Mouse (Mus musculus): ENCODE data around the gene Pdrg1.
A peak's percentile ranks its signal among the peaks of the same experiment; 100 is the strongest.

Gene Pdrg1

DNA sequence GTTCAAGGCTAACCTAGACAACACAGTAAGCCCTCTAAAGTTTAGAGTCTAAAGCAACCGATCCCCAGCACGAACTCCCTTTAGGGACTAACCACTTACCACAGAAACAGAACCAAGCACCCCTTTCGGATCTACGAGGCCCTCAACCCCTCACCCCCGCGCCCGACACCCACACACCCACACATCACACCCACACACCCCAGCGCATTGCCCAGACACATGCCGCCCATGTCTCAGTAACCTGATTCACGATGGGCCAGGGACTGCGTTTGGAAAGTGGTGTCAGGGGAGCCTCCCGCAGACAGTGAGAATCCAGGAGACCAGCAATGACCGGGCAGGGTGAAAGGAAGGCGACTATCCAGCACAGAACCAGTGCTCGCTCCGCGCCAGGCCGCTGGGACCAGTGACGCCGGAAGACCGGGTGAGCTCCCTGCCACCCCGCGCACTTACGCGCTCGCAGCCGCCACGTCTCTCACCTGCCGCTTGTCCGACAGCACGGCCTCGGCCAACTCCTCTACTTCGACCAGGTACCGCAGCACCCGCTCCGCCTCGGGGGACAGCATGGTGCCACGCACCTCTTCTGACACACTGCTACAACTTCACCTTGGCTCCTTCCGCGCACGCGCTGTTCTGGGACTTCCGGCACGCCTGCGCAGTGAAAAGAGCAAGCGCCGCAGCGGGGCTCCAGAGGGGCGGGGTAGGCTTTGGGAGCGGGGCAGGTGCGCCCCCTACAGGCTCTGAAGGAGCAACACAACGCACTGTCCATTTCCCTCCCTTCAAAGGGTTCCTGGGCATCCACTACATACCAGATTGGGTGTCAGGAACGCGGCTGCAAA is at the start of gene Pdrg1:
Gene Pdrg1 (minus strand): TSS at position 670 of the 836 bp plus-strand sequence.
- peak; percentile 97 for DNase-seq (ENCODE audit: inconsistent ontology term)

DNA sequence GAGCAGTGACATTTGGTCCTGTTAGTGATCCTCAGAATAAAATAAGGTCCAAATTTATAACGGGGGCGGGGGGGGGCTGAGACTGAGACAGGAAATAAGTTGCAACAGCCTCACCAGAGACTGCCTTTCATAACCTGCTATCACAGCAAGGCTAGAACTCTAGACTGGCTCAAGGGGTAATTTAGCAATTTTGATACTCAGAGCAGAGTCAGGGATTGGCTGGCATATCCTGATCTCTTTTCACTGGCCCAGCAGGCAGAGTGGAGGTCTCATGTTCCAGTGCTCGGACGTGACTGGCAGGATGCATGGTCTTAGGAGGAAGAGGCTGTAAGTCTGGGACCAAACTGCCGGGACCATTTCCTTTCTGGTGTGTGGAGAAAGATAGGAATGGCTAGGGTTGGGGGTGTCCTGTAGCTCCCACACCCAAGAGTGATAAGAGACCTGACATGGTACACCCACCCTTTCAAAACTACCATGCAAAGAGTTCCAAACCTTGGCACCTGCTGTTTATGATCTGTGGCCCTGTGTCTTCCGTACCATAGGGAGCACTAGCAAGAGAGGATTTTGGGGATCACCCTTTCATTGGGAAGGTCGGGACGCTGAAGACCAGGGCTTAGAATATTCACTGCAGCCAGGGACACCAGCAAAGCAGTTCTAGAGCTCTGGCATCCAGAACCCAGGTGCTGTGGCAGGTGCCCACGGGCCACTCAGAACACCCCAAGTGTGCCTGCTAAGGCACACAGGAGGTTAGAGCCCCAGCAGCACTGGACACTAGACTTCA is 49.2 kb upstream of the Pdrg1 start:
- no peak for DNase-seq (ENCODE audit: inconsistent ontology term)

DNA sequence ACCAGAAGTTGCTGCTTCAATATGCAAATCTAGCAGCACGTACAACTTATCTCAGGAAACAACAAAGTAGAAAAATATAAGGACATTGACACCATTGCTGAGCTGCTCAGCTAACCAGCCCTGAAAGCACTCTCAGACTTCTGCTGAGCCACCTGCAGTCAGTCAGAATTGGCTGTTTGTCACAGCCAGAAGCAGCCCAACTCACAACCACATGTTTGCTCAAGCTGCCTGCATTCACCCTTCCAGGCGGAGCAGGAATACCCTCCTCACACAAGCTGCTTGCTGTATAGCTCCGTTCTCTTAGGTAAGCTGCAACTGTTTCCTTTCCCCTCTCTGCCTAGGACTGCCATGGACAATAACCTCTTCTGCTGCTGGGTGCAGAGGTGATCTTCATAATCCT is 48.2 kb upstream of the Pdrg1 start:
- no peak for DNase-seq (ENCODE audit: inconsistent ontology term)

DNA sequence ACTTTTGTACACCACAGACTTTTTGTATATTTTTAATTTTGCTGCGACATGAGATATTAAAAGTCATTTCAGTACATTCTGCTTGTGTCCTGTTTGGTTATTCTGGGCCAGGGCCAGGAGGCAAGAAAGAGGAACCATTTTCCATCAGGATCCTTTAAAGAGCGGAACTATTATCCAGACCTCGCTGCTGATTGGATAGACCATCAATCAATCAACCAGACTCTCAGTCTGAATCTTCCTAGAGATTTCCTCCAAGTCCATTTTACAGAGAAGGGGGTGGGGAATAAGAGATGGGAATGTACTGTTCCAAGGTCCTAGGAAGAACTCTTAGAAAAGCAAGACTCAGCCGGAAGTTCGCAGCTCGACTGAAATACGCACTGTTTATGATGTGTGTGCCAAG is 45.0 kb upstream of the Pdrg1 start:
- no peak for DNase-seq (ENCODE audit: inconsistent ontology term)

DNA sequence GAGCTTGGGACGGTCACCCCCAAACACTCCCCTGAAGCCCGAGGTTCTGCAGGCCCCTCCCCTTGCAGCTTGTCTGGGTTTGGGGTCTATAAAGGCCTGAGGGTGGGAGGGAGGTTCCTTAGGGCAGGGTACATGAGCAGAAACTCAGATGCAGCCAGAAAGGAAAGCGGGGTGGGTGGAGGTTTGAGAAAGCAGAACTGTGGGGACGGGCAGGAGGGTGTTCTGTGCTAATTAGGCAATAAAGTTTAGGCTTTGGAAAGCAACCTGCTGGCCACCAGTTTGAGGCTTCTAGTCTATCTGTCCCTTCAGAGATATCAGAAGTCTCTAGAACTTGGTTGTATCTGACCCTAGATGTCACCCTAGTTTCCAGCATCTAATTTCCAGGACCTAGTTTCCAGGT is 43.1 kb upstream of the Pdrg1 start:
- DNase-seq (ENCODE audit: inconsistent ontology term) = no peak

DNA sequence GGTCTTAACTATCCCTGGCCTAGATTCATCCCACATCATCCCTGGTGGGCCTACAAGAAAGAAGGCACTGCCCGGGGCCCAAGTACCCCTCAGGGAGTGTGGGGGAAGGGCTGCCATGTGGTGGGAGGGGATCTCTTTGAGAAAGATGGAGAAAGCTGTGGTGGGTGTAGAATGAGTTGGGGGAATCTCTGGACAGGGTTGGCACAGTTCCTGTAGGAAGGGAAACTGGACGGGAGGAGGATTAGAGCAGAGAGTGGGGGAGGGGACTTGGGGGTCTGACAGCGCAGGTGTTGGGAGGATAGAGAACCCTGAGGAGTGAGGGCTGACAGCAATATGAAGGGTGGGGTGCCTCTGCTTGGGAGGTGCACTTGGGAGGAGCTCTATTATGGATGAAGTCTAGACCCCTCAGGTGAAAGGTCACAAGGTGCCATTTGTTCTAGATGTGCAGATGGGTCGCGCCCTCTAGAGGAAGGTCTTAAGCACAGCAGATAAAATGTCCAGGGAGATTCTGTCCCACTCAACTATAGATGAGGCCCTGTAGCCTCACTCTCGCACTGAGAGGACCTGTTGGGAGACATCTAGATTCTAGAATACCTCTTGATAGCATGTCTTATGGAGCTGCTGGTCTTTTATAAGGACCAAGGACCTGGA is 40.2 kb upstream of the Pdrg1 start:
- DNase-seq (ENCODE audit: inconsistent ontology term) = no peak

DNA sequence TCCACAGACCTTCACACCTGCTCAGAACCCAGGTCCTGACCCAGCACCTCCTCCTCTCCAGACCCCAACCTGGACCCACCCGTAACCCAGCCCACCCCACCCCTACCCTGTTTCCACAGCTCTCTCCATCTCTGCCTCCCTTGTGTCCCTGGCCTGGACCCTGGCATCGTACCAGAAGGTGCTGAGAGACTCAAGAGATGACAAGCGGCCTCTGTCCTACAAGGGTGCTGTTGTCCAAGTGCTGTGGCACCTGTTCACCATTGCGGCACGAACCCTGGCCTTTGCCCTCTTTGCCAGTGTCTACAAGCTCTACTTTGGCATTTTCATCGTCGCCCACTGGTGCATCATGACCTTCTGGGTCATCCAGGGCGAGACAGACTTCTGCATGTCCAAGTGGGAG is 38.7 kb upstream of the Pdrg1 start:
- no peak for DNase-seq (ENCODE audit: inconsistent ontology term)

DNA sequence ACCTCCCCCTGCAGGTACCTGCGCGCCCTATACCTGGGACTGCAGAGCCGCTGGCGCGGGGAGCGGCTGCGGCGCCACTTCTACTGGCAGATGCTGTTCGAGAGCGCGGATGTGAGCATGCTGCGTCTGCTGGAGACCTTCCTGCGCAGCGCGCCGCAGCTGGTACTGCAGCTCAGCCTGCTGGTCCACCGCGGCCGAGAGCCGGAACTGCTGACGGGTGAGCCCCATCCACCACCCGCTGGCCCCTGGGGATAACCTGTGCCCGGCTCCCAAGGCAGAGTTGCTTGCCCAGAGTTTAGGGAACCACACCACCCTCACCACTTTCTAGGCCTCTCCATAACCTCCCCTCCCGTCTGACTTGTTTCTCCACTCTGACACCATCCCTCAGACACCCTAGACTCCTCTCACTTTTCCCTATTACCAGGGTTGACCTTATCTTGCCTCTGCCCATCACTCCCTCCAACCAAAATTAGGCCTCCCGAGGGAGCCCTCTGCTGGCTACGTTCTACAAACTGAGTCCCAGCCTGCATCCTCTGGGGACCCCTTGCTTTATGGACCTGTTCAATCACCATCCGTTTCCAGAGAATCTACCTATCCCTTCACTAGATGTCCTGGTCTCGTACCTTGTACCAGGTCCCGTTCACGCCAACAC is 37.6 kb upstream of the Pdrg1 start:
- peak; percentile 2 for DNase-seq (ENCODE audit: inconsistent ontology term)

DNA sequence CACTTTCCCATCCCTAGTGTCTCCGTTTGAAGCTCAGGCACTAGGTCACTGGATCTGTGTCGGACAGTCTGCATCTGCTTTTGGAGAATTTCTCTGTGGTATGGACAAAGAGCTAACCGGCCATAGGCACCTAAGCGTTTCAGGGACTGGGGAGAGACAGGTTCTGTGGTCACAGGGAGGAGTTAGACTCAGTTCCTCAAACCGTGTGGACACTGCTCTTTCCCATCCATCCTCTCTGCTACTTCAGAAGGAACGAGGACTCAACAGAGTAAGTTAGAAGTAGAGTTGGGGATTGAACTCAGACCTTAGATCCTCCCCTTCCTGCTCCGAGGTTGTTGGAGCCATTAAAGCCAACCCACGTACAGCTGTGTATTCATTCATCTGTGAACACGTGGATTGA is 36.3 kb upstream of the Pdrg1 start:
- no peak for DNase-seq (ENCODE audit: inconsistent ontology term)

DNA sequence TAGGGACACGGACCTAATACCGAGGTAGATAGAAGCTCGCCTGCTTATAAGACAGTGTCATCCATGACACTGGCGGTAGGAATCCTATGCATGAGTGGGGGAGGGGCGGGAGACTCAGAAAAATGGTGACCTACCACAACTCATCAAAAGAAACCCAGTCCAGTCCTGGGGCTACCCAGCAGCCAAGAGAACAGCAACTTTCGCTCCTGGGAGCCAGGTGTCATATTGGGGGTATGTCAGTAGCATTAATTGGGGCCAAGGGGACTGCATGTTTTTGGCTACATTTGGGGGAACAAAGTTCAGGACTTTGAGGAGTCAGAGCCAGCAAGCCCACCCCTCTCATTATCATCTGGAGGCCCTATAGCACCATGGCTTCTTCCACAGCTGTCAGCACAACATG is 35.9 kb upstream of the Pdrg1 start:
- DNase-seq (ENCODE audit: inconsistent ontology term) = no peak

DNA sequence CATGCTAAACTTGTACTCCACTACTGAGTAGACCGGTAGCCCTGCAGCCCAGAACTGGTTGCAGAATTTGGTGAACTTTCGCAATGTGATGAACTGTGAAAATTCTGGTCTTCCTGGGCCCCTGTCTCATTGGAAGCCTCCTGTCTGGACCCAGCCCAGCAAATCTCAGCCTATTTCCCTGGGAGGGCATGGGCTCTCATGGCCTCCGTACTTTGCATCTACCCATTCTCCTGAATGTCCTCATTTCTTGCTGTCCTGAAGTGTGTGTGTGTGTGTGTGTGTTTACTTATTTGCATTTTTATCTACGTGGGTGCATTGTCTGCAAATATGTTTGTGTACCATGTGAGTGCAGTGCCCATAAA is 34.8 kb upstream of the Pdrg1 start:
- no peak for DNase-seq (ENCODE audit: inconsistent ontology term)

DNA sequence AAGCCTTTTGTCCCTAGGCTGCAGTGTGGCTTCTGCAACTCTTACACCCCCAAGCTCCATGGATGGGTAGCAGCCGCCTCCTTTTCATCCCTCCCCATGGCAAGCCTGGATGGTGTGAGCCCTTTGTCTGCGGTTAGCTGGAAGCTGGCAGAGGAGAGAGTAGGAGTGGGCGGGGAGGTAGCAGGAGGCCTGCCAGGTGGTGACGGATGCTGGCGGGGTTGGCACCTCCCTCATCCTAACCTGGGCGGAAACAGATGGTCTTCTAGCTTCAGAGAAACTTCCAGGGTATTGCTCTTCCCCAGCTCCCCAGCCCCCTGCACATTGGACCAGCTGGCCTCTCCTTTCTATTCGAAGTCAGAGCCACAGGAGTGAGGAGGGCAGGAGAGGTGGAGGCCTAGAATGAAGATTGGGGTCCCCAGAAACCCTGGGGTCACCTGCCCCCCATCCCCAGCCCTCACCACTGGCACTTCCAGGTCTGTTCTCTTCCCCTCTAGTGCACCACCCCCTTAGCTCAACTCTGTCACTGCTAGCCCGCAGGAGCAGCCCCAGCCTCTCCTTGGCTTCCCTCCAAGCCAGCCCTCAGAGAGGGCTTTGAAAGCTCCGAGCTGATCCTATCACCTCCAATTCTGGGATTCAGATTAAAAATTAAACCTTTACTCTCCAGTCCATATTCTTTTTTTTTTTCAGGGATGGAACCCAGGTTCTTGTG is 34.2 kb upstream of the Pdrg1 start:
- peak; percentile 57 for DNase-seq (ENCODE audit: inconsistent ontology term)

DNA sequence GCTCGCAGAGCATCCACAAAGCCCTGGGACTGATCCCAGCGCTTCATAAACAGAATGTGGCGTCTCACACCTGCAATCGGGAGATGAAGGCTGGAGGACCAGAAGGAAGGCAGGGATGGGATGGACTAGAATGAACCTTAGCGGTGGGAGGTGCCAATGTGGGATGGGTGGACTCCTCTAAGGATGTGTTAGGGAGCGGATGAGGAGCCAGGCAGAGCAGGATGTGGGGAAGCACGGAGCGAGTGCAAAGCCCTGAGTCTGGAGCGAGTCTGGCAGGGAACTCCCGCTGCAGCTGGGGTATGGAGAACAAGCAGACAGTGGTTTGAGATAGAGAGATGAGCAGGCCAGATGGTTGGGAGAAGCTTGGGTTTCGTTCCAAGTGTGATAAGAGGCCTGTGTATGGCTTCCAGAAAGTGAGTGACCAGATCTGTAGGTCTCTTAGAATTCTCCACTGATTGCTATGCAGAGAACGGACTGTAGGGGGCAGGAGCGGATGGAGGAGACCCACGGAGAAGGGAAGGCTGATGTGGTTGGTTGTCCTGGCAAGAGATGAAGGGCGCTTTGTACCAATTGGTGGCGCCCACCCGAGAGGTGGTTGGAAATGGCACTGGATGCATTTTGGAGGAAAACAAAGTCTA is 32.7 kb upstream of the Pdrg1 start:
- peak; percentile 26 for DNase-seq (ENCODE audit: inconsistent ontology term)

DNA sequence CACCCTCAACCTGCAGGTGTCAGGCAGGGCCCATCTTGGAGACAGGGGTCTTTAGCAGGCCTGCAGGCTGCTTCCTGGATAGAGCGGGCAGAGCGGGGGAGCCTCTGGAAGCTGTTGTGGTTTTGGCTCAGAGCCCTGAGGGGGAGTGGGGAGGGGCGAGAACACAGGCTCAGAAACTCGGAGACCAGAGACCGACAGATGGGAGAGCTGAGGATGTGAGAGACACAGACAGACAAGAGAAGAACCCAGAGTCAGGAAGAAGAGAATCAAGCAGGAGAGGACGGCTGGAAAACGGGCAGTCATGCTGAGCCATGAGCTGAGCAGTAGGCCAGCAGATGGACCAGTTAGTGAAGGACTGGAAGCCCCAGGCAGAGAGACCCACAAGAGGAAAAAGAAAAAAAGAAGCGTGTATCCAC is 30.7 kb upstream of the Pdrg1 start:
- DNase-seq (ENCODE audit: inconsistent ontology term) = peak; percentile 1

DNA sequence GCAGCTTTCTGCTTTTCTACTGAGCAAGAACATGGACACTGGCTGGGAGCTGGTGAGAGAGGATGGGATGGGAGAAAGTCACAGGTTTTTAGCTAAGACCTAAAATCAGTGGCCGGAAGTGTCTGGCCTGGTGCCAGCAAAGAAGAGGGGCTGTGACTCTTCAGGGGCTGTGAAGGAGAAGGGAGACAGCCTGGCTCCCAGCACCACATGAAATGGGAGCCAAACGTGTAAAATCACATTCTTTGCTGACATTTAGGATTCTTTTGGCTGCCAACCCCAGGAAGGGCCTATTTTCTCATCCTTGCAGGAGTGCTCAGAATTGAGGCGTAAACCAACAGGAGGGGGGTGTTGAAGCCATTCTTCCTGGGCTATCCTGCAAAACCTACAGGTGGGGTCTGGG is 28.7 kb upstream of the Pdrg1 start:
- DNase-seq (ENCODE audit: inconsistent ontology term) = no peak

DNA sequence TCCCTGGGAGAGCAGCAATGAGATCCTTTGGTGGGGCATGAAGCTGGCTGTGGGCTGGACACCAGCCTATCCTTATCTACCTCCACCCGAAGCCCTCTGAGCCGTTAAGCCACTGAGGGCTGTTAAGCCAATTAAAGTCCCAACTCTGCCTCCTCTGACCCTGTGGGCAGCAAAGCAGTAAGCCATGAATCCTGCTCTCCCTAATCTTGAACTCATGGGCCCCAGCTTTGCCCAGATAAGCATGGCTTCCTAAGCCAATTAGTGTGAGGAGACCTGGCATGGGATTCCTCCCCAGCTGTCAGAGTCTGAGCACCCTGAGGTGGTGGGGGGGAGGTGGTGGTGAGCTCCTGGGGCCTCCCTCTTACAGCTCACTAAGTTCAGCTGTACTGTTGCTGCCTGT is 21.5 kb upstream of the Pdrg1 start:
- DNase-seq (ENCODE audit: inconsistent ontology term) = no peak

DNA sequence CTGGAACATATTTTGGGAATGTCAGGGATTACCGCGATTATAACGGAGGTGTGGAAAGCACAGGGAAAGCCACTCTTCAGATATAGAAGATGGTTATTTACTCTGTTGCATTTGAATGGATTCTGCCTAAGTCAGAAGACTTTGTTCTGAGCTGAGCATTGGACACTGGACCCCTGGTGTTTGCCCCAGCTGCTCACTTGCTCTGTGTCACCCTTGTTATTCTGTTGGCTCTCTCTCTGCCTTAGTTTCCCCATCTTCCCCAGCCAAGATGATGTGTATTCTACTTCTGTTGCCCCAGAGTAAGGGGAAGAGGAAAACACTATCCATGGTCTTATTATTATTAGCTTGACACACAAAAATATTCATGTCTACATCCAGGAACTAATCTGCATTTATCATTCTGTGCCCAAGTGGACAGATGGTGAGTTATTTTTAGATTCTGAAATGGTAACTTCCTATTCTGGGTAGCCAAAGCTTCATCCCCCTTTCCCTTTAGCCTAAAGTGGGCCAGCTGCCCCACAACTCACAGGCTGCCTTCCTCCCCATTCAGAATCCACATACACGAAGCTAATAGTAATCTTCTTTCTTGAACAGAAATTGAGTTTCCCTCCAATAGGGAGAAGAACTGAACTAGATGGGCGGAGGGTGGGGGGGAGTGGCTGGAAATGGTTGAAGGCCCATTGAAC is 18.5 kb upstream of the Pdrg1 start:
- DNase-seq (ENCODE audit: inconsistent ontology term) = no peak

DNA sequence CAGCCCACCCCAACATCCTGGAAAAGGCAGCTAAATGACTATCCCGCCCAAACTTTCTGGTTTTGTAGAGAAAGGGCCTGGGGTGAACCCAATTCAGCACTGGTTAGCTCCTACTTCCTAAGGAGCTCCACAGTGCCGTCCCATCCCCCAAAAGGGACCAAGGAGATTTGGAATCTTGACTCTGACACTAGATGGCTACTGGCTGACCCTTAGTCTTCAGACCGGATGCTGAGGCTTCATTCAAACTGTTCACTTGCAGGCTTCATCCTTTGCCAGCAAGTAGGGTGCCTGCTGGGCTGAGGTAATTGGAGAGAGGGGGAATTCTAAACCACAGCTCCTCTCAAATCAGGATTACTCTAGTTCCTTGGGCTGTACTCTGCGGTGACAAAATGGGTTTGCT is 17.7 kb upstream of the Pdrg1 start:
- DNase-seq (ENCODE audit: inconsistent ontology term) = no peak

DNA sequence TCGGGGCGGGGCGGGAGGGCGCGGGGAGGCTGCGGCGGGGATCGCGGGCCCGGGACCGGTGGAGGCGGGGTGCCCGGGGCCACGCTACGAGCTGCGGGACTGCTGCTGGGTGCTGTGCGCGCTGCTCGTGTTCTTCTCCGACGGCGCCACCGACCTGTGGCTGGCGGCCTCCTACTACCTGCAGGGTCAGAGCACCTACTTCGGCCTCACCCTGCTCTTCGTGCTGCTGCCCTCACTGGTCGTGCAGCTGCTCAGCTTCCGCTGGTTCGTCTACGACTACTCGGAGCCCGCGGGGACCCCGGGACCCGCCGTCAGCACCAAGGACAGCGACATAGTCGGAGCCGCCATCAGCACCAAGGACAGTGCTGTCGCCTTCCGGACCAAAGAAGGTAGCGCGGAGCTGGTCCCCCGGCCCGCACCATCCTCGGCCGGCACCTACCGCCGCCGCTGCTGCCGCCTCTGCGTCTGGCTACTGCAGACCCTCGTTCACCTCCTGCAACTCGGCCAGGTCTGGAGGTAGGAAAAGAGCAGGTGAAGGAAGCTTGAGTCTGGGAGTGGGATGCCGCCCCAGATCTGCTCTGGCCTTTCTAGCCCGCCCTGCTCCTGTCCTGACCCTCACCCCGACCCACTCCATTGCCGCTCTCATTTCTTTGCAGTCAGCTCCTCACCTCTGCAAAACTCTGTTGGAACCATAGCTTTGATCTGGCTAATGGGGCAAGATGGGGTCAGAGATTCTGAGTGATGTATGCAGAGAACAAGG is 17.0 kb upstream of the Pdrg1 start:
- peak; percentile 80 for DNase-seq (ENCODE audit: inconsistent ontology term)
